Mouse (Mus musculus) ES-E14 (cell line): ENCODE measurements around the gene AC124502.3. TPM values are rescaled to one million over a fixed set of nuclear protein-coding genes. Genes with fewer than 3 reads are reported as not detected.
A peak's percentile ranks its signal among the peaks of the same experiment; 100 is the strongest.

Experiments
- DNase-seq: peaks from one replicate; pipeline ENCODE4 v3.0.0-alpha.2; 2013; ENCODE audit warnings: low read depth, low spot score
- H3K27ac ChIP-seq: 2 replicates; pipeline ENCODE4 v1.5.1; 2012; ENCODE audit warnings: low read depth, mild to moderate bottlenecking, low read length, moderate library complexity, mixed read lengths; ENCODE audit not compliant: poor library complexity, insufficient read depth, severe bottlenecking
- H3K36me3 ChIP-seq: 2 replicates; pipeline ENCODE4 v1.6.1; 2012; ENCODE audit warnings: mild to moderate bottlenecking, low read length, moderate library complexity, mixed read lengths; ENCODE audit not compliant: control insufficient read depth, poor library complexity, insufficient read depth, severe bottlenecking
- H3K4me1 ChIP-seq, 2 experiments: fragments of 150-350 bp in 1 of 2; sonication (generic) in 1 of 2; 2 replicates each; pipeline ENCODE4 v1.6.1; 2012; ENCODE audit warnings: low read length in 2 of 2, mild to moderate bottlenecking in 1 of 2, mixed read lengths in 1 of 2; ENCODE audit not compliant: control insufficient read depth in 2 of 2, insufficient read depth in 2 of 2, poor library complexity in 1 of 2
- H3K4me3 ChIP-seq, 2 experiments: fragments of 150-350 bp in 1 of 2; sonication (generic) in 1 of 2; 2 replicates each; pipeline ENCODE4 v1.5.1; 2012; ENCODE audit warnings: low read length in 2 of 2, low read depth in 1 of 2, mild to moderate bottlenecking in 1 of 2, mixed read lengths in 1 of 2; ENCODE audit not compliant: insufficient read depth in 1 of 2, poor library complexity in 1 of 2, severe bottlenecking in 1 of 2
- H3K9ac ChIP-seq: 2 replicates; pipeline ENCODE4 v1.6.1; 2012; ENCODE audit warnings: low read depth, mild to moderate bottlenecking, low read length, mixed read lengths; ENCODE audit not compliant: poor library complexity, insufficient read depth, severe bottlenecking
- H3K9me3 ChIP-seq: fragments of 150-350 bp; sonication (generic); 2 replicates; pipeline ENCODE4 v1.6.1; 2012; ENCODE audit warnings: low read depth, mild to moderate bottlenecking, low read length; ENCODE audit not compliant: control insufficient read depth, insufficient read depth
- CHD2 ChIP-seq: IDR thresholded peaks from 2 replicates; pipeline ENCODE4 v1.6.1; 2014; ENCODE audit warnings: mild to moderate bottlenecking, low read depth, low read length, inconsistent platforms
- HCFC1 ChIP-seq: IDR thresholded peaks from 2 replicates; pipeline ENCODE4 v1.6.1; 2012; ENCODE audit warnings: low read length, inconsistent platforms, borderline replicate concordance; ENCODE audit not compliant: insufficient read depth
- MAFK ChIP-seq: IDR thresholded peaks from 2 replicates; pipeline ENCODE4 v1.6.1; 2014; ENCODE audit warnings: mild to moderate bottlenecking, low read depth, low read length, inconsistent platforms; ENCODE audit not compliant: insufficient read depth
- ZC3H11A ChIP-seq: IDR thresholded peaks from 2 replicates; pipeline ENCODE4 v1.6.1; 2012; ENCODE audit warnings: low read depth, mild to moderate bottlenecking, inconsistent platforms, low read length, borderline replicate concordance
- ZNF384 ChIP-seq: IDR thresholded peaks from 2 replicates; pipeline ENCODE4 v1.6.1; 2012; ENCODE audit warnings: low read depth, low read length, inconsistent platforms
- in situ Hi-C, 2 experiments: fragments of 600-800 bp; cut with MboI; formaldehyde crosslinking; loops; one replicate each; pipeline ENCODE4 v1.15.1; 2025; ENCODE audit warnings: low sequenced_read_pairs in 2 of 2, inconsistent platforms in 1 of 2; ENCODE audit not compliant: unreplicated experiment in 2 of 2
- total RNA-seq: library from RNA; depleted of rRNA; stranded (reverse); fragments of 300-350 nt; gene quantifications from 2 replicates; pipeline ENCODE4 v1.2.3, GENCODE M21; 2012

Gene AC124502.3
- total RNA-seq, 1 experiment = 3.2 TPM

GRCm38 (mm10) chr19:5057876-5058775, 19.4 kb downstream of the AC124502.3 start:
- peak overlapping the region; percentile 23; the same call in 1 of the 2 replicates for H3K9ac ChIP-seq

GRCm38 (mm10) chr19:5058801-5059771, 20.4 kb downstream of the AC124502.3 start:
- Histone ChIP-seq H3K4me3 (peak overlapping the region in 1 of 2 experiments; percentile 20; a peak in 1 of 4 replicates), H3K9me3 (no peaks in the 10 kb centered on the region), H3K9ac (peak overlapping the region; percentile 23; the same call in 1 of the 2 replicates), H3K27ac (peak overlapping the region; percentile 83), H3K36me3 (peaks cover 4% of the 10 kb centered on the region; the same call in 1 of the 2 replicates), H3K4me1 (peaks cover 15 to 49% of the 10 kb centered on the region in 2 experiments)
- DNase-seq = peak; percentile 83
- no peak for TF ChIP-seq MAFK
- TF ChIP-seq HCFC1 = no peak
- no peak for TF ChIP-seq ZC3H11A
- no peak for TF ChIP-seq CHD2
- no peak for TF ChIP-seq ZNF384
- in situ Hi-C loops = no loop called here

More at GRCm38 (mm10) chr19:5057876-5058775, 19.4 kb downstream of the AC124502.3 start:
- DNase-seq = peak; percentile 77
- Histone ChIP-seq H3K36me3 (peaks cover 4% of the 10 kb centered on the region; the same call in 1 of the 2 replicates), H3K4me1 (peaks cover 17 to 51% of the 10 kb centered on the region in 2 experiments), H3K4me3 (peak overlapping the region in 1 of 2 experiments; percentile 20; a peak in 1 of 4 replicates), H3K27ac (peak overlapping the region; percentile 83), H3K9me3 (no peaks in the 10 kb centered on the region)
- in situ Hi-C loops = no loop called here
- no peak for TF ChIP-seq CHD2
- TF ChIP-seq ZNF384 = no peak
- no peak for TF ChIP-seq ZC3H11A
- TF ChIP-seq HCFC1 = no peak
- no peak for TF ChIP-seq MAFK

- no peak for DNase-seq
- Histone ChIP-seq H3K9ac (peak overlapping the region; percentile 21; the same call in 1 of the 2 replicates), H3K4me3 (no peak overlapping the region), H3K27ac (peak overlapping the region; percentile 59; the same call in 1 of the 2 replicates), H3K36me3 (no peaks in the 10 kb centered on the region), H3K9me3 (no peaks in the 10 kb centered on the region), H3K4me1 (peaks cover 15 to 49% of the 10 kb centered on the region in 2 experiments)
- in situ Hi-C loops = no loop called here
- peak; percentile 56; the same call in 1 of the 2 replicates for TF ChIP-seq MAFK
- TF ChIP-seq HCFC1 = no peak
Measured at GRCm38 (mm10) chr19:5060365-5061330, 22.0 kb downstream of the AC124502.3 start.
